Mouse (Mus musculus): Measurements from ENCODE around the gene Kif23.

DNA sequence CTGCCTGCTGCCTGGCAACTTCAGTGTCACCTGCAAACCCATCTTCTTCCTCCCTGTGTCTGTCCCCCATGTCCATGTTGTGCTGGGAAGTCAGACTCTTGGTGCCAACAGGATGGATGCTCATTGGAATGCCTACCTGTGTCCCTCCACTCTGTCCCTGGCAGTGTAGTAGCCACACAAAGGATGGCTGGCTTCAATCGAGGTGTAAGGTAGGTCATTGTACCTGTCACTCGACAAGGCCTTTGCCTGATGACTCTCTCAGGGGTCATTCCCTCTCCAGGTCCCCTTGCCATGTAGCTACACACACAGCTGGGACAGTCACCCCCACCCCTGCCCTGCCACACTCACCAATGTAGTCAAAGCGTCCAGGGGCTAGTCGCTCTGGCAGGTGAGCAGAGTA lies 14.6 kb upstream of the Kif23 start:
- TF ChIP-seq CTCF (IDR thresholded peaks at IDR 0.05; ENCODE audit: insufficient read depth, low read depth, low read length): no peak
- TF ChIP-seq POLR2A (IDR thresholded peaks at IDR 0.05; ENCODE audit: insufficient read depth, low read depth, low read length): no peak
